Mouse (Mus musculus) liver, embryonic 13.5 days (tissue): ENCODE results near the gene Hcn2. TPM values are rescaled to one million over a fixed set of nuclear protein-coding genes. Genes with fewer than 3 reads are reported as not detected.

Experiments used
- ATAC-seq: fragments of 200-750 bp; cut with Nextera tagmentation; 2 replicates; pipeline ENCODE4 v1.8.0; 2017; ENCODE audit warnings: low read depth, mild to moderate bottlenecking, moderate number of reproducible peaks, moderate library complexity
- DNase-seq: peaks from one replicate; pipeline ENCODE4 v3.0.0; 2022
- H3K27ac ChIP-seq: fragments of 300-500 bp; sonication (generic); 2 replicates; pipeline ENCODE4 v1.5.1; 2015; ENCODE audit warnings: moderate library complexity, mild to moderate bottlenecking, inconsistent platforms
- H3K27me3 ChIP-seq: fragments of 300-500 bp; sonication (generic); 2 replicates; pipeline ENCODE4 v1.6.1; 2015; ENCODE audit warnings: mild to moderate bottlenecking, inconsistent platforms
- H3K36me3 ChIP-seq: fragments of 300-500 bp; sonication (generic); 2 replicates; pipeline ENCODE4 v1.6.1; 2015; ENCODE audit warnings: mild to moderate bottlenecking, inconsistent platforms
- H3K4me1 ChIP-seq: fragments of 300-500 bp; sonication (generic); replicated peaks from 2 replicates; pipeline ENCODE4 v1.6.1; 2015; ENCODE audit warnings: inconsistent platforms
- H3K4me2 ChIP-seq: fragments of 300-500 bp; sonication (generic); 2 replicates; pipeline ENCODE4 v1.6.1; 2015; ENCODE audit warnings: inconsistent platforms, mild to moderate bottlenecking, moderate library complexity
- H3K4me3 ChIP-seq: fragments of 300-500 bp; sonication (generic); replicated peaks from 2 replicates; pipeline ENCODE4 v1.5.1; 2015; ENCODE audit warnings: mild to moderate bottlenecking, inconsistent platforms
- H3K9ac ChIP-seq: fragments of 300-500 bp; sonication (generic); 2 replicates; pipeline ENCODE4 v1.6.1; 2015; ENCODE audit warnings: mild to moderate bottlenecking, inconsistent platforms
- H3K9me3 ChIP-seq: fragments of 300-500 bp; sonication (generic); replicated peaks from 2 replicates; pipeline ENCODE4 v1.6.1; 2016; ENCODE audit warnings: inconsistent platforms
- WGBS: fragments of 180-500 bp; shearing (Covaris S2); methylation state at CpG from one replicate; pipeline ENCODE4 v1.1.7; 2015; ENCODE audit not compliant: insufficient replicate concordance; 5-methylcytosine and 5-hydroxymethylcytosine counted together
- polyA plus RNA-seq: library from polyadenylated mRNA; unstranded; fragments of >200 nt; fragmentation: Nextera tagmentation; extraction: Ambion mirVana; gene quantifications from 2 replicates; pipeline ENCODE4 v1.2.1, GENCODE M21; 2015

The Hcn2 gene
- polyA plus RNA-seq, 1 experiment from 2014 or later, result not detected

GRCm38 (mm10) chr10:79680606-79681495 is 35.6 kb upstream of the Hcn2 start:
- peaks cover 2% of the 10 kb centered on the region; the same call in 1 of the 2 replicates for H3K27me3 ChIP-seq
- H3K4me3 ChIP-seq, result peak overlapping the region; percentile 91
- peak; percentile 9 for ATAC-seq
- no peaks in the 10 kb centered on the region for H3K9me3 ChIP-seq
- 21% methylated on average over 11 of the region's 11 CpGs for WGBS
- H3K4me1 ChIP-seq, result peaks cover 42% of the 10 kb centered on the region
- peak overlapping the region; percentile 98 for H3K27ac ChIP-seq
- peaks cover 23% of the 10 kb centered on the region for H3K36me3 ChIP-seq
- peak; percentile 19 for DNase-seq
- peak overlapping the region; percentile 86 for H3K4me2 ChIP-seq
- peak overlapping the region; percentile 91 for H3K9ac ChIP-seq

DNA sequence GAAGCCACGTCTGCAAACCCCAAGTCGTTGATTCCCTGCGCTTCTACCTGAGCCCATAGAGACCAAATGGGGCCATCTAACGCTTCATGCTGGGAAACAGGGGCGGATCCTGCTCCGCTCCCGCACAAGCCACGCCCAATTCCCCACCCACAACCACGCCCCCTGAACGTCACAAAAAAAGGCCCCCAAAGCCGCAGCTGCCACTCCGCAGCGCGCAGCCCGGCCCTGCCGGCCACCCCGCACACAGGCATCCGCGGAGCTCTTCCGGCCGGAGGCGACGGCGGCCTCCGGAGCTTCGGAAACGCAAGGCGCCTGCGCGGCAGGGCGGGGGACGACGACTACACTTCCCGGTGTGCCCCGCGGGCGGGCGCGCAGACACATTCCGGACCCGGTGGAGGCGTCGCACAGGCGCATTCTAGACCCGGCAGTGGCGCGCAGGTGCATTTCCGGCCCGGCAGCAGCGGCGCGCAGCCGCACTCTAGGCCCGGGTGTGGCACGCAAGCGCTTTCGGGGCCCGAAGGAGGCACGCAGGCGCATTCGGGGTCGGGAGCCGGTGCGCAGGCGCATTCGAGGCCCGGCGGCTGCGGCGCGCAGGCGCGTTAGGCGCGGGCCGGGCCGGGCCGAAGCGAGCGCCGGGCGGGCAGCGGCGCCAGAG is 34.7 kb upstream of the Hcn2 start, which contains the start of gene Cdc34:
TSS of gene Cdc34 (plus strand) at position 605 of the 655 bp plus-strand sequence.
- H3K36me3 ChIP-seq, result peaks cover 31% of the 10 kb centered on the region
- DNase-seq, result peak; percentile 99
- H3K9ac ChIP-seq, result peak within 1 kb of the TSS; percentile 91
- peak; percentile 90 for ATAC-seq
- H3K4me1 ChIP-seq, result peaks cover 42% of the 10 kb centered on the region
- H3K9me3 ChIP-seq, result no peaks in the 10 kb centered on the region
- under 1% methylated on average over 81 of the region's 84 CpGs for WGBS
- H3K4me2 ChIP-seq, result peak within 1 kb of the TSS; percentile 95
- H3K27me3 ChIP-seq, result peaks cover 2% of the 10 kb centered on the region; the same call in 1 of the 2 replicates
- peak within 1 kb of the TSS; percentile 91 for H3K4me3 ChIP-seq
- H3K27ac ChIP-seq, result peak within 1 kb of the TSS; percentile 98

- peak overlapping the region; percentile 98 for H3K27ac ChIP-seq
- peaks cover 39% of the 10 kb centered on the region for H3K36me3 ChIP-seq
- peaks cover 42% of the 10 kb centered on the region for H3K4me1 ChIP-seq
- H3K4me3 ChIP-seq, result peak overlapping the region; percentile 91
- H3K9ac ChIP-seq, result peak overlapping the region; percentile 91
- H3K27me3 ChIP-seq, result peaks cover 2% of the 10 kb centered on the region; the same call in 1 of the 2 replicates
- DNase-seq, result peak; percentile 46
- 0% methylated on average over 10 of the region's 10 CpGs for WGBS
- no peaks in the 10 kb centered on the region for H3K9me3 ChIP-seq
- H3K4me2 ChIP-seq, result peak overlapping the region; percentile 95
- ATAC-seq, result peak; percentile 1; the same call in 1 of the 2 replicates
Measured at GRCm38 (mm10) chr10:79682551-79682915, 33.9 kb upstream of the Hcn2 start.

GRCm38 (mm10) chr10:79682916-79683582 is 33.4 kb upstream of the Hcn2 start:
- no peak for ATAC-seq

GRCm38 (mm10) chr10:79683726-79684640 is 32.5 kb upstream of the Hcn2 start:
- Histone ChIP-seq H3K4me2 (peak overlapping the region; percentile 95), H3K27me3 (peaks cover 2% of the 10 kb centered on the region; the same call in 1 of the 2 replicates), H3K9ac (peak overlapping the region; percentile 91), H3K36me3 (peaks cover 53% of the 10 kb centered on the region), H3K4me3 (peak overlapping the region; percentile 91), H3K27ac (peak overlapping the region; percentile 98), H3K9me3 (no peaks in the 10 kb centered on the region), H3K4me1 (peaks cover 42% of the 10 kb centered on the region)
- ATAC-seq (no peak), DNase-seq (peak; percentile 37)
- 69% methylated on average over 6 of the region's 6 CpGs for WGBS

More at GRCm38 (mm10) chr10:79682916-79683582, 33.4 kb upstream of the Hcn2 start:
- WGBS, result 2% methylated on average over 10 of the region's 10 CpGs
- Histone ChIP-seq H3K4me3 (peak overlapping the region; percentile 91), H3K27ac (peak overlapping the region; percentile 98), H3K4me2 (peak overlapping the region; percentile 95), H3K9ac (peak overlapping the region; percentile 91), H3K27me3 (peaks cover 2% of the 10 kb centered on the region; the same call in 1 of the 2 replicates), H3K4me1 (peaks cover 42% of the 10 kb centered on the region), H3K36me3 (peaks cover 44% of the 10 kb centered on the region), H3K9me3 (no peaks in the 10 kb centered on the region)
- DNase-seq, result peak; percentile 58

DNA sequence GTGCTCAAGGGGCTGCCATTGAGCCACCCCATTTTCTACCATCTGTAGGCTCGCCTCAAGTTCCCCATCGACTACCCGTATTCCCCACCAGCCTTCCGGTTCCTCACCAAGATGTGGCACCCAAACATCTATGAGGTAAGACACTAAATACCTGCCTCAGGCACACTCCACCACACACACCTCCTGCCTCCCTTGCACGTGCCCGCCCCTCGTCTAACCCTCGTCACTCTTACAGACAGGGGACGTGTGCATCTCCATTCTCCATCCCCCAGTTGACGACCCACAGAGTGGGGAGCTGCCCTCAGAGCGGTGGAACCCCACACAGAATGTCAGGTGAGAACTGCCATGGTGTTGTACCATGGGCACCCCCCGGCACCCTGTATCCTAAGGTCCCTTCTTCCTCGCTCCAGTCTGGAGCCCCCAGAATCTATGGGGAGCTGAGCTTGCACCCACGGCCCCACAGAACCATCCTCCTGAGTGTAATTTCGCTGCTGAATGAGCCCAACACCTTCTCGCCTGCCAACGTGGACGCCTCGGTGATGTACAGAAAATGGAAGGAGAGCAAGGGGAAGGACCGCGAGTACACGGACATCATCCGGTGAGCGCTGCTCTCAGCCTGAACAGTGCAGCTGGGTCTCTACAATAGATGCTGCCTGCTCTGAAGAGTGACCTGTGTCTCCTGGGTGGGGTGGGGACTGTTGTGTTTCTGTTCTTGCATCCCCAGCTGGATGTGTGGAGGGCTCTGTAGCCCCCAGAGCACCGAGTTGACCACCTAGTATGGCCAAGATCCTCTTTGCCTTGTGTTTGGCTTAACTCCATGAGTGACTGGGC is 31.4 kb upstream of the Hcn2 start:
- ATAC-seq (no peak), DNase-seq (no peak)
- Histone ChIP-seq H3K9ac (peak overlapping the region; percentile 91), H3K36me3 (peaks cover 64% of the 10 kb centered on the region), H3K4me3 (peak overlapping the region; percentile 91; the same call in 1 of the 2 replicates), H3K27me3 (no peaks in the 10 kb centered on the region), H3K4me2 (peak overlapping the region; percentile 95), H3K9me3 (no peaks in the 10 kb centered on the region), H3K27ac (peak overlapping the region; percentile 98; the same call in 1 of the 2 replicates), H3K4me1 (peaks cover 42% of the 10 kb centered on the region)
- WGBS, result 90% methylated on average over 25 of the region's 25 CpGs

DNA sequence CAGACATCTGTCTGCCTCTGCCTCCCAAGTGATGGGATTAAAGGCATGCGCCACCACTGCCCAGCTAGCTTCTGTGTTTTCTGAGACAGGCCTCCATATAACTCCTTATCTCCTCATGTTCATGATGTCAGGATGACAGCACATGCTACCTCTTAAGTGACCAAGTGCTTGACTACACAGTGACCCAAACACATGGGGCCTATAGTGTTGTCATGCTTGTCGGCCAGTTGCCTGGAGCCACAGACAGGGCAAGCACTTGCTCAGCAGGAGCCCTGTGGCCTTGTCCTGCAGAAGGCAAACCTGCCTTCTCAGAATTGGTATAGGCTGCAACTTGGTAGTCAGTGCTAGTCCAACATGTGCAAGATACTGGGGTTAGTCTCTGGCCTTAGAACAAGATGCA is 30.2 kb upstream of the Hcn2 start:
- Histone ChIP-seq H3K9me3 (no peaks in the 10 kb centered on the region), H3K4me3 (no peak overlapping the region), H3K27ac (no peak overlapping the region), H3K27me3 (no peaks in the 10 kb centered on the region), H3K9ac (no peak overlapping the region), H3K4me2 (no peak overlapping the region), H3K36me3 (peaks cover 65% of the 10 kb centered on the region), H3K4me1 (peaks cover 31% of the 10 kb centered on the region)
- 84% methylated on average over 2 of the region's 2 CpGs for WGBS
- ATAC-seq (no peak), DNase-seq (no peak)

GRCm38 (mm10) chr10:79686691-79687090 is 29.7 kb upstream of the Hcn2 start:
- 100% methylated on average over 1 of the region's 1 CpGs for WGBS
- peaks cover 65% of the 10 kb centered on the region for H3K36me3 ChIP-seq

DNA sequence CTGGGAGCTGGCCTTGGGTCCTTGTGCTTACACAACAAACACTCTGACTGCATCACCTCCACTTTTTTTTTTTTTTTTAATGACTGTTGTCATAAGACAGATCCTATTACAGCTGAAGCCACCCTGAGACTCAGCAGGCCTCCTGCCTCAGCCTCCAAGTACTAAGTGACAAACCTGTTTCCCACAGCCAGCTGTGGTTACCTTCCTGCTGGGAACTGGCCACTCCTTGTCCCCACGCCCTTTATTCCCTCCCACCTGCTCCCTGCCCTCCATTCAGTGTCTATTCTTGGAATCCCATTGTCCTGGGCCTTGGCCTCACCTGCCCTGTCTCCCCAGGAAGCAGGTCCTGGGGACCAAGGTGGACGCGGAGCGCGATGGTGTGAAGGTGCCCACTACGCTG is 28.9 kb upstream of the Hcn2 start:
- H3K36me3 ChIP-seq, result peaks cover 65% of the 10 kb centered on the region
- ATAC-seq, result no peak
- no peak for DNase-seq

More at GRCm38 (mm10) chr10:79686691-79687090, 29.7 kb upstream of the Hcn2 start:
- H3K27ac ChIP-seq, result no peak overlapping the region
- H3K9me3 ChIP-seq, result no peaks in the 10 kb centered on the region
- H3K27me3 ChIP-seq, result no peaks in the 10 kb centered on the region
- H3K4me3 ChIP-seq, result no peak overlapping the region
- H3K4me1 ChIP-seq, result peaks cover 28% of the 10 kb centered on the region
- no peak overlapping the region for H3K9ac ChIP-seq
- no peak for ATAC-seq
- no peak for DNase-seq
- no peak overlapping the region for H3K4me2 ChIP-seq

More for the DNA sequence above, 28.9 kb upstream of the Hcn2 start:
- 94% methylated on average over 6 of the region's 6 CpGs for WGBS
- no peak overlapping the region for H3K9ac ChIP-seq
- no peak overlapping the region for H3K4me3 ChIP-seq
- no peaks in the 10 kb centered on the region for H3K27me3 ChIP-seq
- peaks cover 28% of the 10 kb centered on the region for H3K4me1 ChIP-seq
- 0 out of 2 replicates have a peak, but pooled peaks cover 4% of the 10 kb centered on the region for H3K9me3 ChIP-seq
- no peak overlapping the region for H3K4me2 ChIP-seq
- H3K27ac ChIP-seq, result no peak overlapping the region
